Mouse (Mus musculus) heart, embryonic 11.5 days (tissue): ENCODE measurements around the gene Mrpl11. TPM values are rescaled to one million over a fixed set of nuclear protein-coding genes. Genes with fewer than 3 reads are reported as not detected.
"Not testable (repeated sequence)": the region's sequence is repeated elsewhere in the genome, so short reads cannot be mapped to it uniquely, and the experiment has no call there.

ENCODE experiments used
- ATAC-seq: fragments of 200-750 bp; cut with Nextera tagmentation; replicated peaks from 2 replicates; pipeline ENCODE4 v1.8.0; 2017; ENCODE audit warnings: moderate library complexity; ENCODE audit not compliant: insufficient number of reproducible peaks, low FRiP score, low TSS enrichment
- H3K27ac ChIP-seq: fragments of 300-500 bp; sonication (generic); 2 replicates; pipeline ENCODE4 v1.5.1; 2014; ENCODE audit warnings: mild to moderate bottlenecking, low read depth, low read length
- H3K27me3 ChIP-seq: fragments of 300-500 bp; sonication (generic); 2 replicates; pipeline ENCODE4 v1.6.1; 2014; ENCODE audit warnings: mild to moderate bottlenecking, low read length, mixed read lengths; ENCODE audit not compliant: control insufficient read depth, insufficient read depth
- H3K36me3 ChIP-seq: fragments of 300-500 bp; sonication (generic); 2 replicates; pipeline ENCODE4 v1.6.1; 2014; ENCODE audit warnings: mild to moderate bottlenecking, low read length, moderate library complexity, mixed read lengths; ENCODE audit not compliant: control insufficient read depth, insufficient read depth
- H3K4me1 ChIP-seq: fragments of 300-500 bp; sonication (generic); 2 replicates; pipeline ENCODE4 v1.6.1; 2014; ENCODE audit warnings: low read length; ENCODE audit not compliant: control insufficient read depth, insufficient read depth
- H3K4me2 ChIP-seq: fragments of 300-500 bp; sonication (generic); 2 replicates; pipeline ENCODE4 v1.6.1; 2014; ENCODE audit warnings: mild to moderate bottlenecking, moderate library complexity
- H3K4me3 ChIP-seq: fragments of 300-500 bp; sonication (generic); 2 replicates; pipeline ENCODE4 v1.5.1; 2014; ENCODE audit warnings: low read depth, low read length
- H3K9ac ChIP-seq: fragments of 300-500 bp; sonication (generic); 2 replicates; pipeline ENCODE4 v1.6.1; 2014; ENCODE audit warnings: mild to moderate bottlenecking, low read depth, low read length, moderate library complexity
- H3K9me3 ChIP-seq: fragments of 300-500 bp; sonication (generic); replicated peaks from 2 replicates; pipeline ENCODE4 v1.6.1; 2016; ENCODE audit warnings: low read length; ENCODE audit not compliant: control insufficient read depth
- WGBS: fragments of 180-500 bp; shearing (Covaris S2); extraction: QIAGEN DNeasy Blood & Tissue Kit; methylation state at CpG from one replicate; pipeline ENCODE4 v1.1.7; 2014; ENCODE audit not compliant: insufficient replicate concordance; 5-methylcytosine and 5-hydroxymethylcytosine counted together
- polyA plus RNA-seq: library from polyadenylated mRNA; unstranded; fragments of >200 nt; fragmentation: Nextera tagmentation; extraction: Ambion mirVana; gene quantifications from 2 replicates; pipeline ENCODE4 v1.2.1, GENCODE M21; 2014

Mrpl11 gene
- polyA plus RNA-seq, 1 experiment from 2014 or later, result 129 TPM

- peaks cover 18% of the 10 kb centered on the region for H3K27me3 ChIP-seq
- no peaks in the 10 kb centered on the region for H3K9me3 ChIP-seq
- no peak overlapping the region for H3K4me2 ChIP-seq
- no peak overlapping the region for H3K27ac ChIP-seq
- no peaks in the 10 kb centered on the region for H3K36me3 ChIP-seq
- H3K9ac ChIP-seq, result no peak overlapping the region
- H3K4me3 ChIP-seq, result no peak overlapping the region
- 75% methylated on average over 17 of the region's 17 CpGs for WGBS
- no peaks in the 10 kb centered on the region for H3K4me1 ChIP-seq
- ATAC-seq, result no peak
Measured at GRCm38 (mm10) chr19:4937444-4938310, 24.3 kb upstream of the Mrpl11 start.

GRCm38 (mm10) chr19:4942551-4943252, 19.2 kb upstream of the Mrpl11 start, which contains the start of gene Peli3:
Gene Peli3 (minus strand): TSS chr19:4943127.
- Histone ChIP-seq H3K27me3 (peaks cover 15% of the 10 kb centered on the region), H3K36me3 (no peaks in the 10 kb centered on the region), H3K9ac (peak within 1 kb of the TSS; percentile 63), H3K9me3 (no peaks in the 10 kb centered on the region), H3K4me1 (no peaks in the 10 kb centered on the region), H3K27ac (no peak within 1 kb of the TSS), H3K4me2 (peak within 1 kb of the TSS; percentile 96), H3K4me3 (peak within 1 kb of the TSS; percentile 56)
- peak; percentile 91 for ATAC-seq
- 1% methylated on average over 39 of the region's 55 CpGs for WGBS

GRCm38 (mm10) chr19:4943253-4943588, 18.7 kb upstream of the Mrpl11 start:
- 7% methylated on average over 13 of the region's 13 CpGs for WGBS
- H3K4me3 ChIP-seq, result peak overlapping the region; percentile 56
- no peaks in the 10 kb centered on the region for H3K4me1 ChIP-seq
- H3K9ac ChIP-seq, result peak overlapping the region; percentile 63
- peaks cover 15% of the 10 kb centered on the region for H3K27me3 ChIP-seq
- H3K36me3 ChIP-seq, result no peaks in the 10 kb centered on the region
- ATAC-seq, result no peak
- no peaks in the 10 kb centered on the region for H3K9me3 ChIP-seq
- no peak overlapping the region for H3K27ac ChIP-seq
- H3K4me2 ChIP-seq, result peak overlapping the region; percentile 96

GRCm38 (mm10) chr19:4945540-4945939, 16.4 kb upstream of the Mrpl11 start:
- no peak overlapping the region for H3K4me3 ChIP-seq
- H3K4me2 ChIP-seq, result no peak overlapping the region
- 42% methylated on average over 6 of the region's 6 CpGs for WGBS
- H3K9me3 ChIP-seq, result no peaks in the 10 kb centered on the region
- peaks cover 13% of the 10 kb centered on the region for H3K27me3 ChIP-seq
- no peak overlapping the region for H3K9ac ChIP-seq
- no peak for ATAC-seq
- no peak overlapping the region for H3K27ac ChIP-seq
- no peaks in the 10 kb centered on the region for H3K36me3 ChIP-seq
- H3K4me1 ChIP-seq, result no peaks in the 10 kb centered on the region

GRCm38 (mm10) chr19:4948641-4949040, 13.3 kb upstream of the Mrpl11 start:
- not testable (repeated sequence) for H3K4me2 ChIP-seq, H3K27me3 ChIP-seq, H3K9ac ChIP-seq, ATAC-seq, H3K4me3 ChIP-seq, H3K9me3 ChIP-seq, H3K4me1 ChIP-seq, H3K27ac ChIP-seq, H3K36me3 ChIP-seq
- WGBS, result 85% methylated on average over 9 of the region's 9 CpGs

GRCm38 (mm10) chr19:4968236-4968635, 6.3 kb downstream of the Mrpl11 start:
- no peak overlapping the region for H3K4me3 ChIP-seq
- H3K27me3 ChIP-seq, result no peaks in the 10 kb centered on the region
- H3K9ac ChIP-seq, result no peak overlapping the region
- no peak for ATAC-seq
- H3K27ac ChIP-seq, result no peak overlapping the region
- 88% methylated on average over 2 of the region's 2 CpGs for WGBS
- H3K4me1 ChIP-seq, result peaks cover under 1% of the 10 kb centered on the region; the same call in 1 of the 2 replicates
- no peak overlapping the region for H3K4me2 ChIP-seq
- H3K9me3 ChIP-seq, result no peaks in the 10 kb centered on the region
- H3K36me3 ChIP-seq, result peaks cover 24% of the 10 kb centered on the region

- no peak overlapping the region for H3K27ac ChIP-seq
- no peak overlapping the region for H3K9ac ChIP-seq
- H3K4me3 ChIP-seq, result no peak overlapping the region
- H3K4me2 ChIP-seq, result no peak overlapping the region
- no peaks in the 10 kb centered on the region for H3K36me3 ChIP-seq
- H3K4me1 ChIP-seq, result no peaks in the 10 kb centered on the region
- no peak for ATAC-seq
- H3K9me3 ChIP-seq, result no peaks in the 10 kb centered on the region
- peaks cover 26% of the 10 kb centered on the region for H3K27me3 ChIP-seq
Measured at GRCm38 (mm10) chr19:4981767-4982166, 19.8 kb downstream of the Mrpl11 start.

GRCm38 (mm10) chr19:4989013-4989412, 27.1 kb downstream of the Mrpl11 start:
- ATAC-seq, result no peak

More at GRCm38 (mm10) chr19:4989013-4989412, 27.1 kb downstream of the Mrpl11 start:
- H3K4me1 ChIP-seq, result peaks cover 25% of the 10 kb centered on the region
- 5% methylated on average over 13 of the region's 13 CpGs for WGBS
- H3K27me3 ChIP-seq, result peaks cover 49% of the 10 kb centered on the region
- no peak overlapping the region for H3K9ac ChIP-seq
- no peaks in the 10 kb centered on the region for H3K9me3 ChIP-seq
- H3K27ac ChIP-seq, result no peak overlapping the region
- H3K36me3 ChIP-seq, result no peaks in the 10 kb centered on the region
- no peak overlapping the region for H3K4me2 ChIP-seq
- H3K4me3 ChIP-seq, result no peak overlapping the region
